Mouse (Mus musculus) telencephalon, adult 2 months (tissue): ENCODE results near the gene BC025446.
"Not testable (repeated sequence)": the region's sequence is repeated elsewhere in the genome, so short reads cannot be mapped to it uniquely, and the experiment has no call there.

Source experiments
- DNase-seq: peaks from one replicate; pipeline ENCODE4 v3.0.0-alpha.2; 2011; ENCODE audit warnings: low read depth, low spot score

BC025446 gene

GRCm38 (mm10) chr15:75215778-75216691, at the start of gene BC025446:
Gene BC025446, plus strand, starts transcription at chr15:75216376.
- no peak for DNase-seq

- DNase-seq: peak; percentile 6
These were observed 40.7 kb upstream of the BC025446 start for GRCm38 (mm10) chr15:75175506-75175905.

- no peak for DNase-seq
These were observed 29.9 kb upstream of the BC025446 start for GRCm38 (mm10) chr15:75186291-75186690.

- DNase-seq: no peak
These were observed 27.1 kb upstream of the BC025446 start for GRCm38 (mm10) chr15:75189116-75189515.

GRCm38 (mm10) chr15:75190560-75190959, 25.6 kb upstream of the BC025446 start:
- not testable (repeated sequence) for DNase-seq

- no peak for DNase-seq
These were observed 655 bp downstream of the BC025446 start for GRCm38 (mm10) chr15:75216831-75217230.

GRCm38 (mm10) chr15:75221942-75222341, 5.8 kb downstream of the BC025446 start:
- no peak for DNase-seq

GRCm38 (mm10) chr15:75237736-75238288, 21.6 kb downstream of the BC025446 start:
- DNase-seq: no peak

- DNase-seq: no peak
These were observed 24.4 kb downstream of the BC025446 start for GRCm38 (mm10) chr15:75240558-75240957.

GRCm38 (mm10) chr15:75242756-75243640, 26.8 kb downstream of the BC025446 start:
- DNase-seq: no peak

GRCm38 (mm10) chr15:75254671-75255070, 38.5 kb downstream of the BC025446 start:
- DNase-seq: no peak

GRCm38 (mm10) chr15:75265863-75266262, 49.7 kb downstream of the BC025446 start:
- DNase-seq: no peak

- DNase-seq: no peak
These were observed 50.5 kb downstream of the BC025446 start for GRCm38 (mm10) chr15:75266626-75267025.

GRCm38 (mm10) chr15:75268121-75268520, 51.9 kb downstream of the BC025446 start, which contains the start of gene Ly6f:
Gene Ly6f, plus strand, starts transcription at chr15:75268421.
- DNase-seq: no peak

- no peak for DNase-seq
These were observed 53.0 kb downstream of the BC025446 start for GRCm38 (mm10) chr15:75268916-75269829.

- DNase-seq: no peak
These were observed 54.0 kb downstream of the BC025446 start for GRCm38 (mm10) chr15:75270169-75270568.

GRCm38 (mm10) chr15:75270691-75271362, 54.7 kb downstream of the BC025446 start:
- DNase-seq: no peak

GRCm38 (mm10) chr15:75271426-75271825, 55.2 kb downstream of the BC025446 start:
- DNase-seq: no peak

GRCm38 (mm10) chr15:75271891-75272290, 55.7 kb downstream of the BC025446 start:
- DNase-seq: no peak
